Comparison of ENCODE assay signal across 16 mouse cellular contexts in the genomic region with DNA sequence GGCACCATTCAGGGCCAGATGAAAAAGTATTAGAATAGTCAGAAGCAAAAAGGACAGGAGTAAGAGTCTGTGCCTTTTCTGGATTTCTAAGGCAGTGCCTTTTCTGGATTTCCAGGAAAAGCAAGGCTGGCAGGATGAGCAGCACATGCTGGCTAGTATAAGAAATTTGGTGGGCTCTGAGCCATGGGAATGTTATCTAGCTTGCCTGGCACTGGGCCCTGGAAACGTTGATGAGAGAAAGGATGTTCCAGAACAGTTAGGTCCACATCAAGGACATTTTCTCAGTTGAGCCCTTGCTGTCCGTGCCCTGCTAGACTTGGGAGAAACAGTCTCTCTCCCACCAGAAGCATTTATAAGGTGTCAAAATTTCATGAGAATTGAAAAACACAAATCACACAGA.
DNase-seq lines count a peak whose midpoint lies in the region; ATAC-seq lines count a peak whose summit lies in the region.
"Had no signal": no experiment of that assay in that cellular context is flagged by ENCODE, and none has a peak within 500 bp of the region (broad histone marks: within the 10 kb centered on the region; RNA-seq: fewer than 3 reads in every experiment).

No protein-coding gene starts in this region.

- 77% methylated on average over 2 of the region's 2 CpGs for WGBS in forebrain, embryonic 15.5 days

- H3K27ac ChIP-seq in forebrain, embryonic 15.5 days (replicated peaks) = no peak overlapping the region
- H3K27ac ChIP-seq: embryonic facial prominence, embryonic 15.5 days; hindbrain, embryonic 10.5 days; limb, embryonic 12.5 days; midbrain, embryonic 12.5 days had no signal

- peak; percentile 54 to 65 for DNase-seq in cerebellum, postnatal 10 days
- DNase-seq in ovary, postnatal 36 days (ENCODE audit: low spot score) = peak; percentile 45
- no peak for DNase-seq in ovary, postnatal 14 days (ENCODE audit: low spot score)
- peak; percentile 24 for DNase-seq in gastrocnemius, postnatal 10 days
- DNase-seq in testis, postnatal 10 days (ENCODE audit: low spot score) = peak; percentile 79
- no peak for DNase-seq in layer of hippocampus, postnatal 36 days
- DNase-seq: forebrain, postnatal 0 days; kidney, adult 18-20 months; lung, embryonic 14.5 days; thymus, postnatal 14 days had no signal

- H3K27me3 ChIP-seq in forebrain, embryonic 15.5 days = no peaks in the 10 kb centered on the region
- H3K27me3 ChIP-seq: embryonic facial prominence, embryonic 15.5 days; limb, embryonic 12.5 days; midbrain, embryonic 12.5 days had no signal

- no peak overlapping the region for H3K9ac ChIP-seq in forebrain, embryonic 15.5 days (replicated peaks)
- H3K9ac ChIP-seq: embryonic facial prominence, embryonic 15.5 days; forebrain, postnatal 0 days; limb, embryonic 12.5 days; lung, embryonic 14.5 days; midbrain, embryonic 12.5 days had no signal

- H3K4me3 ChIP-seq in forebrain, embryonic 15.5 days = no peak overlapping the region
- H3K4me3 ChIP-seq: embryonic facial prominence, embryonic 15.5 days; hindbrain, embryonic 10.5 days; limb, embryonic 12.5 days; midbrain, embryonic 12.5 days had no signal

- ATAC-seq in cerebellum, adult (ENCODE audit: insufficient number of reproducible peaks, low FRiP score, low TSS enrichment) = no peak
- no peak for ATAC-seq in forebrain, embryonic 15.5 days (replicated peaks)
- ATAC-seq: forebrain, postnatal 0 days had no signal

- H3K4me2 ChIP-seq in forebrain, embryonic 15.5 days (replicated peaks) = no peak overlapping the region
- H3K4me2 ChIP-seq: embryonic facial prominence, embryonic 15.5 days; limb, embryonic 12.5 days; lung, embryonic 14.5 days; midbrain, embryonic 12.5 days had no signal

- H3K9me3 ChIP-seq in forebrain, embryonic 15.5 days = no peaks in the 10 kb centered on the region
- H3K9me3 ChIP-seq: embryonic facial prominence, embryonic 15.5 days; hindbrain, embryonic 10.5 days; limb, embryonic 12.5 days; midbrain, embryonic 12.5 days had no signal

- H3K36me3 ChIP-seq in forebrain, embryonic 15.5 days = no peaks in the 10 kb centered on the region
- H3K36me3 ChIP-seq: embryonic facial prominence, embryonic 15.5 days; hindbrain, embryonic 10.5 days; limb, embryonic 12.5 days; midbrain, embryonic 12.5 days had no signal

- H3K4me1 ChIP-seq in forebrain, embryonic 15.5 days = no peaks in the 10 kb centered on the region
- H3K4me1 ChIP-seq: embryonic facial prominence, embryonic 15.5 days; hindbrain, embryonic 10.5 days; midbrain, embryonic 12.5 days had no signal

Comparison
In these comparisons a context has a peak if more than half of its experiments do, and no peak if none do; other contexts are left out.
1. DNase-seq: peak in cerebellum, postnatal 10 days (2 of 2), ovary, postnatal 36 days (single experiment), gastrocnemius, postnatal 10 days (single experiment) and testis, postnatal 10 days (single experiment); none in ovary, postnatal 14 days (single experiment) and layer of hippocampus, postnatal 36 days (0 of 2).